Mouse (Mus musculus): ENCODE measurements around the gene Tmem184b. TPM values are rescaled to one million over a fixed set of nuclear protein-coding genes. Genes with fewer than 3 reads are reported as not detected.

Tmem184b gene
- total RNA-seq, 2 experiments from 2014 or later: 10.4 to 33.3 TPM

- ATAC-seq (ENCODE audit: poor library complexity, severe bottlenecking): no peak
Observed at GRCm38 (mm10) chr15:79430461-79431000, 27.2 kb upstream of the Tmem184b start.

DNA sequence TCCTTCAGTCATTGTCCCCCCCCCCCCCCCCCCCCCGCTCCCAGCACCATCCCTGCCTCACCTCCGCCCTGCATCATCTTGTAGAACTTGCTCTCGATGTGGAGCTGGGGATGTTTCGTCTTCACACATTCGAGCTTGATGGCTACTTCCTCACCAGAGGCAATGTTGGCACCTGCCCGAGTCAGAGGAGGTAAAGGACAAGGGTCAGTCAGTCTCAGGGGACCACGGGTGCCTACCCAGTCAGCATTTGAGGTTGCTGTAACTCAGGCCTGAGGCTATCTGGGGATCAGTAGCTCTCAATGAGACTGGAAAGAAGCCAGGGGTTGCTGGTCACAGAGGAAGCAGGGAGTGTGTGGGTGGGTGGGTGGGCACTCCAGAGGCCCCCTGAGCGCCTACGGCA is 26.6 kb upstream of the Tmem184b start:
- ATAC-seq (ENCODE audit: poor library complexity, severe bottlenecking): no peak

DNA sequence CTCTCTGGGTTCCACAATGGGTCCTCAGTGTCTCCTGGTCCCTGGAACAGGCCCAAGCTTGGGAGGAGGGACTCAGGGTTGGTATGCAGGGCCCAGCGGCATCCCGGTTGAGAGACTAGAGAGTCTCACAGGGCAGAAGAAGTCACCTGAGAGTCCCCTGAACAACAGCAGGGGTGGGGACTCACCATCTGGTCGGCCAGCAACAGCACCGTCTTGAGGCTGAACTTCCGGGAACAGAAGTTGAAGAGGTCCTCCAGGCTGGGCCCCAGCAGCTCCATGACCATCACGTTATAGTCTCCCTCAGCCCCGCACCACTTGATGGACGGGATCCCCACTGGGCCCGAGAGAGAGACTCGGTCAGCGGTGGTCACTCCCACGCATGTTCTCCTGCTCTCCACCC is 26.2 kb upstream of the Tmem184b start:
- ATAC-seq (ENCODE audit: poor library complexity, severe bottlenecking): no peak

DNA sequence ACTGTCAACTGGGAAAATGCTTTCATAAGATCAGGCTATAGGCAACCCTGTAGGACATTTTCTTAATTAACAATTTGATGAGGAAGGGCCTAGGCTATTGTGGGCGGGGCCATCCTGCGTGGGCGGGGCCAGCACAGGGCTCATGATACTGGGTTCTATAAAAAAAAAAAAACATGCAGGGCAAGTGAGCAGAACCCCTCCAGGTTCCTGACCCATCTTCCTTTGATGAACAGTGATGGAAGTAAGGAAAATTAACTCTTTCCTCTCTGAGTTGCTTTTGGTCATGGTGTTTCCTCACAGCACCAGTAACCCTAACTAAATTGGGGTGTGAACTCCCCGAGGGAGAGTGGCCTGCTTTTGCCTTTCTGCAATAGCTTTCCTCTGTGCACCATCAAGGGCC is 25.2 kb upstream of the Tmem184b start:
- ATAC-seq (ENCODE audit: poor library complexity, severe bottlenecking): no peak

DNA sequence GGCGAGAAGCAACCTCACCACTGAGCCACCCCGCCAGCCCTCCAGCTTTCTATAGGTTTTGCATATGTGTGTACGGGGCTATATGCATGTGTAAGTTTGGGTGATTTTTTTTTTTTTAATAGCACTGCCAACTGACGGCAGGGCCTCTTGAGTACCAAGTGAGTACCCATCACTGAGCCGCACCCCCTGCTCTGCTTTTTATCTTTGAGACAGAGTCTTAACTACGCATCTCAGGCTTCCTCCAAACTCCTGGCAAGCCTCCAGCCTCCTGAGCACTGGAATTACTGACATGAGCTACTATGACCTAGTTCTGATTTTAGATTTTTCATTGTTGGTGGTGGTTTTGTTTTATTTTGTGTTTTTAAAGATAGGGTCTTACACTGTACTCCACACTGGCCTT is 24.1 kb upstream of the Tmem184b start:
- ATAC-seq (ENCODE audit: poor library complexity, severe bottlenecking): no peak

DNA sequence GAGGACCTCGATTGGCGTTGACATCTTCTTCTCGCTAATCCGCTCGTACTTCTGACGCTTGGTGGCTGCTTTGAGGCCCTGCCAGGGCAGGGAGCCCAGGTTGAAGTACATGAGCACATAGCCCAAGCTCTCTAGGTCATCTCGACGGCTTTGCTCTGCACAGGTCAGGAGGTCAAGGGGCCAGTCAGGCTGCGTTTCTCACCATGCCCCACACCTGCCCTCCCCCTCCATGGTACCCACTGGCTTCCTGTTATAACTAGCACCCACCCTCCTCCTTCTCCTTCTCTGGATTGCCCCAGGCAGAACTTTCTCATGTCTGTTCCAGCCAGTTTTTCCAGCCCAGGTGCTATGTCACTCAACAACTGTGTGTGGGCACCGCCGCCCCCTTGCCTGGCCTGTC is 22.1 kb upstream of the Tmem184b start:
- no peak for ATAC-seq (ENCODE audit: poor library complexity, severe bottlenecking)

DNA sequence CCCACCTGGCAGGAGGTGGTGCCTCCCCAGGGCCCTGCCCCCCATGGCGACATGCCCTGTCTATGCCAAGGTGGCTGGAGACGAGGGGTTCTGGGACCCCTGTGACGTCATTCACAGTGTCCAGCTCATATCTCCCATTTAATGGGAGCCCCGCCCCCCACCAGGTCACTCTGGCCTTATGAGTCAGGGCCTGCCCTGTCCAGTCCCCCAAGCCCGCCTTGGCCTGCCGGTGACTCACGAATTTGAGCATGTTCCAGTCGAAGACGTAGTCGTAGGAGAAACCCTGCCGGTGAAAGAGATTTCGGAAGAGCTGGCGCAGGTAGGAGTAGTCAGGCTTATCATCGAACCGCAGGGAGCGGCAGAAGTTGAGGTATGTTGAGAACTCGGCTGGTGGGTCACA is 21.2 kb upstream of the Tmem184b start:
- ATAC-seq (ENCODE audit: poor library complexity, severe bottlenecking): no peak

DNA sequence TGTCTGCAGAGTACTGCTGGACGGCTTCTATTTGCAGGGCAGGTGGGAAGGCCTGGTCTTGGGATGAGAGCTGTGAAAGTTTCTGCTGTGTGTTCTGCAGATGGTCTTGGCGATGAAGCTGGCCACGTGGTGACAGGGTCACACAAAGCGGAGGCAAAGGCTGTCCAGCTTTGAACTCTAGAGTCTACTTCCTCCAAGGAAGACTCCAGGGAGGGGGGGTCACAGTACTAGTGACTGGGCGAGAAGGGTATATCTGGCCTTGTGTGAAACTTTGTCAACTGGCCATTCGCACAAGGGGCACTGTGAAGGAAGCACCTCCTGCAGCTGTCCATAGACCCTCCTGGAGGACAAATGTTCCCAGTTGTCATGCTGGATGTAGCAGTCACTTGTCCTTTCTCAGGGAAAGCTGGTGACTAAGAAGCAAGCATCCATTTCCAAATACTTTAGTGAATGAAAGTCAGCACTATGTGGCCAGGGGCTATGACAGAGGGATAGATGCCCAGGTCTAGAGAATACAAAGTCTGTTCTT is 19.4 kb upstream of the Tmem184b start:
- ATAC-seq (ENCODE audit: poor library complexity, severe bottlenecking): no peak

- no peak for ATAC-seq (ENCODE audit: poor library complexity, severe bottlenecking)
Observed at GRCm38 (mm10) chr15:79418677-79419076, 15.3 kb upstream of the Tmem184b start.

DNA sequence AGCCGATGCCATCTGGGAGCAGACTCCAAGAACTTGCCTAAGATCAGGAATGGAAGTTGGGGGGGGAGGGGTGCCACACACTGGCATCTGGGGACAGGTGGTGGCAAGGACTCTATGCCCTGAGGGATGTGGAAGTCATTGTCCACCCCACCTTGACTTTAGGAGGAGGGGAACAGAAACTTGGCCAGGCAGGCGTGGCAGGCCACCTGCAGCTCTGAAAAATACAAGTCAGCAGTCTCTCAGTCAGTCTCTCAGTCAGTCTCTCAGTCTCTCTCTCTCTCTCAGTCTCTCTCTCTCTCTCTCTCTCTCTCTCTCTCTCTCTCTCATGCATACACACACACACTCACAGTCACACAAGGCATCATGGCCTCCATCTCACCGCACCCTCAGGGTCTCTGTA is 14.9 kb upstream of the Tmem184b start:
- no peak for ATAC-seq (ENCODE audit: poor library complexity, severe bottlenecking)

GRCm38 (mm10) chr15:79417379-79417778 is 14.0 kb upstream of the Tmem184b start:
- ATAC-seq (ENCODE audit: poor library complexity, severe bottlenecking): no peak

DNA sequence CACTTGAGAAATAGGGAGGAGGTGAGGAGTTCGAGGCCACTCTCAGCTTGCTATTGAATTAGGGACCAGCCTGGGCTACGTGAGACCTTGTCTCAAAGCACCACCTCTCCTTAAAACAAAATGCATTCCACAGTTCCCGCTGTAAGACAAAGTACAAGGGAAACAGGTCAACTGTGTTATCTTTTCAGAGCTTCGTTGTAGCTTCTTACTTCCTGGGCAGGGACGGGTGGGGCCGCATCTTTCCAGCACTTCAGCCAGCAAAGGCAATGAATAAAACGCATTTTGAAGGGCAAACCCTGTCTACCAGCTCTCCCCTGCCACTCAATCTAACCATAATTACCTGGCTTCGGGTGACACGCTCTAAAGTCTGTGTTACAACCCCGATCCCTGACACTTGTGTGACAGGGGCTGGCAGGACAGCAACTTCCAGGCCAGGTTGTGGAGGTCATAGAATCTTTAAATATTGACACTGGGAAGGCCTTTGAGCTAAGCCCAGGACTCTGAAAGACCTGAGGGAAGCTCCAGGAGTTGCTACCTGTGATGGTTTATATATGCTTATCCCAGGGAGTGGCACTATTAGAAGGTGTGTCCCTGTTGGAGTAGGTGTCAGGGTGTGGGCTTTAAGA is 13.2 kb upstream of the Tmem184b start:
- no peak for ATAC-seq (ENCODE audit: poor library complexity, severe bottlenecking)

DNA sequence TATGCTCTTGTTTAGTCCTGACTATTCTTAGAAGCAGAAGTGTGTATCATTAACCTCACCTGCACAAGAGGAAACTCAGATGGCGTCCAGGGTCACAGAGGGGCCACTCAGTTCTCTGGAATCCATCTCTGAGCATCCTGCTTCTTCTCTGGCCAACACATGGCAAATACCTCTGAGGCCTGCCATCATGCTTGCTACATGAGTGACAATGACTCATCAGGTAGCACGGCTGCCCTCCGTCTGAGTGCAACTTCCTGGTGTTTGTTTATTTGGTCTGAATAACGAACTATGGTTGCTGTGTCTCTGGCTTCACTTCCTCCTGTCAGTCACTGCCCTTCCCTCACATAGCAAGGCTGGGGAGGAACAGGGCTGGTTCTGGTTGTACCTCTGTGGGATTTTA is 11.1 kb upstream of the Tmem184b start:
- ATAC-seq (ENCODE audit: poor library complexity, severe bottlenecking): peak; percentile 96

DNA sequence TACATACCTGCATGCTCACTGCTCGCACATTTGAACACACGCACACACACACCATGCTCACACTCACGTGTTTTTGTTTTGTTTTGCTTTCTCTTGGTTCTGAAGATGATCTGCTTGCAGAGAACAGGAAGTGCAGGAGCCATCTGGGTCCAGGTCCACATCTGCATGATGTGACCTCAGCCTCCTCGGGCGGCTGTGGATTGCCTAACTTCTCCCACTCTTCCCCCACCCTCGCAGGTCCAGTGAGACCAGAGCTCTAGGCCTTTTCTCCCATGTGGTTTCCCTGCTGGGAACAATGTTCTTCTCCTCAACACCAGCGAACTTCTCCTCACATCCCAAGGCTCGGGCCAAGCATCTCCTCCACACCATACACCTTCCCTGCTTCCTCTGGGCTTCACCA is 10.4 kb upstream of the Tmem184b start:
- peak; percentile 41 for ATAC-seq (ENCODE audit: poor library complexity, severe bottlenecking)

DNA sequence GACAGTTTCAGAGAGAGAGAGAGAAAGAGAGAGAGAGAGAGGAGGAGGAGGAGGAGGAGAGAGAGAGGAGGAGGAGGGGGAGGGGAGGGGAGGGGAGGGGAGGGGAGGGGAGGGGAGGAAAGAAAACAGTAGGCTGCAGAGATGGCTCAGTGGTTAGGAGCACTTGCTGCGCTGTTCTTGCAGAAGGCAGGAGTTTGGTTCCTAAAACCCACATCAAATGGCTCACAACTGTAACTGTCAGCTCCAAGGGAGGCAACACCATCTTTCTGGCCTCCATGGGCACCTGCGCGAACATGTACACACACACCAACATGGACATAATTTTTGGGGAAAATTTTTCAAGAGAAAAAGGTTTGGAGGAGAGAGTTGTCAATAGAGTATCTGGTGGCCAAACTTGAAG is 9.8 kb upstream of the Tmem184b start:
- no peak for ATAC-seq (ENCODE audit: poor library complexity, severe bottlenecking)

- ATAC-seq (ENCODE audit: poor library complexity, severe bottlenecking): no peak
Observed at GRCm38 (mm10) chr15:79411363-79412065, 8.1 kb upstream of the Tmem184b start.

GRCm38 (mm10) chr15:79409077-79409573 is 5.8 kb upstream of the Tmem184b start:
- ATAC-seq (ENCODE audit: poor library complexity, severe bottlenecking): peak; percentile 82

GRCm38 (mm10) chr15:79406564-79406963 is 3.2 kb upstream of the Tmem184b start:
- ATAC-seq (ENCODE audit: poor library complexity, severe bottlenecking): no peak

DNA sequence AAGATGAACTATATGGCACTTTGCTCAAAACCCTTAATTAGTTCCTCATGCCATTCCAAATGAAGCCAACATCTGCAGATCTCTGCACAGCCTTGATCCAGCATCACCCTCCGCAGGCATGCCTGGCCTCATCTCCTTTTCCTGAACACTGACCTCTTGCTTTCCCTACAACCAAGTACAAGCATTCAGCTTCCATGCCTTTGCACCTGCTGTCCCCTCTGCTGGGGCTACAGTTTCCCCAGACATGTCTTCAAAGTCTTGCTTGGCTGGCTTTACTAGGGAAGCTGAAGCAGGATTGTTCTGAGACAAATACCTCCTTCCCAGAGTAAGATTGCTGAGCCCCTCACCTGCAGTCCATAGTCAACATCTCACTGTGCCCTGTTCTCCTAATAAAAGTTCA is 908 bp upstream of the Tmem184b start:
- ATAC-seq (ENCODE audit: poor library complexity, severe bottlenecking): no peak

- no peak for ATAC-seq (ENCODE audit: poor library complexity, severe bottlenecking)
Observed at GRCm38 (mm10) chr15:79403763-79404210, 418 bp upstream of the Tmem184b start.

- no peak for ATAC-seq (ENCODE audit: poor library complexity, severe bottlenecking)
Observed at GRCm38 (mm10) chr15:79402176-79402575, 1.2 kb downstream of the Tmem184b start.

DNA sequence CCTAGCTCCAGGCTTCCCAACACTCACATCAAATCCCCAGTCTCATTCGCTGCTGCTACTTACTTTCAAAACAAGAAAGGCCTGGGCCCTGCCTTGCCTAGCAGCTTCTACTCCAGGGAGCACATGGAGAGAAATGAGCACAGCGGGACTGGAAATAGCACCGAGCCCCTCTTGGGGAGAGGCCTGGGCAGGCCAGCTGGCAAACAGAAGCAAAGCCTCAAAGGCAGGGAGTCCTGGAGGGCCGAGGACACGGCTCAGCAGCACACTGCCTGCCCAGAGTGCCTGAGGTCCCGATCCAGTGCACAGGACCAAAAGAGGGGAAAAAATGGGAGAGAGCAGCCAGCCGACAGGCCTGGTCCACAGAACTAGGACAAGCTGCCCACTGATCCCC is 2.4 kb downstream of the Tmem184b start:
- ATAC-seq (ENCODE audit: poor library complexity, severe bottlenecking): no peak
